24 mouse cellular contexts compared by ENCODE assay signal in the genomic region with DNA sequence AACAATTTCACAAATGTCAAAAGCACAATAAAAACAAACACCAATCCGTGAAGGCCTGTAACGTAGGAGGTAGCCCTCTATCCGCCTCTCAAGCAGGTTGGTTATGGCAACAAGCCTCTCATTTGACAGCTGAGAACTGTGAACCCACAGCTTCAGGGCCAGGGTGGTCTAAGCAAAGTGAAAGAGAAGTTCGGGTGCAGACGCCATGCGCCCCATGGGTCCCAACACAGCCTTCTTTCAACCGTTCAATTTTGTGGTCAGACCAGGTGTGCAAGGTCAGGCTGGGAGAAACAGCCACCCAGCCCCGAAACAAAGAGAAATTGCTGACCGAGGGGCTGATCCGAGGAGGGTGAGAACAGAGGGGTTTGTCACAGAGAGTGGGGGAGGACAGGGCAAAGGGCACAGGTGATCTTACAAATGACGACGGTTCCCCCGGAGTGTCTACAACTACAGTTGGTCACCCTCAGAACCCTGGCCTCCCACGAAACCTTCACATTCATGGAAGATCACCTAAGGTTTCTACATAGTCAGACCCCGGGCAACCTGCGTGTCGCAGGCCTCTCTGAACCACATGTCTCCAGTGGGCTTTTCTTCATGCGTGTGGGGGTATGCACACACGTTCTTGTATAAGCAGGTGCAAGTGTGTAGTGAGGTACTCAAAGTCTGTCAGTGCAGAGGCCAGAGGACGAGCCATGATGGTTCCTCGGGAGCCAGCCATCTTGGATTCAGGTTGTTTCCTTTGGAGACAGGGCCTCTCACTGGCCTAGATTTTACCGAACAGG.
DNase-seq lines count a peak whose midpoint lies in the region; ATAC-seq and TF ChIP-seq lines count a peak whose summit lies in the region.
"Had no signal": no experiment of that assay in that cellular context is flagged by ENCODE, and none has a peak within 500 bp of the region (broad histone marks: within the 10 kb centered on the region; RNA-seq: fewer than 3 reads in every experiment).

No protein-coding gene starts in this region.

- no peak overlapping the region for H3K4me2 ChIP-seq in hindbrain, embryonic 13.5 days
- no peak overlapping the region for H3K4me2 ChIP-seq in forebrain, postnatal 0 days (ENCODE audit: low read depth)
- H3K4me2 ChIP-seq: embryonic facial prominence, embryonic 15.5 days; liver, embryonic 15.5 days; lung, embryonic 15.5 days; midbrain, embryonic 13.5 days had no signal

- H3K4me1 ChIP-seq in hindbrain, embryonic 13.5 days (replicated peaks), result peaks cover 87% of the 10 kb centered on the region
- H3K4me1 ChIP-seq in hindbrain, embryonic 10.5 days (replicated peaks), result peaks cover 63% of the 10 kb centered on the region
- H3K4me1 ChIP-seq in forebrain, postnatal 0 days (ENCODE audit: insufficient read depth), result peaks cover 45% of the 10 kb centered on the region
- H3K4me1 ChIP-seq in thymus, adult 2 months (replicated peaks; ENCODE audit: control insufficient read depth, insufficient read depth, low read length), result peaks cover 91% of the 10 kb centered on the region
- H3K4me1 ChIP-seq: liver, embryonic 15.5 days; megakaryocyte, embryonic 14.5 days had no signal

- TF ChIP-seq POLR2A in thymus, adult 2 months (IDR thresholded peaks at IDR 0.05; ENCODE audit: control insufficient read depth, extremely low read depth, insufficient read depth, low read length, poor library complexity), result no peak

- H3K9me3 ChIP-seq in hindbrain, embryonic 13.5 days, result no peaks in the 10 kb centered on the region
- no peaks in the 10 kb centered on the region for H3K9me3 ChIP-seq in hindbrain, embryonic 10.5 days
- H3K9me3 ChIP-seq in forebrain, postnatal 0 days (ENCODE audit: low read length), result no peaks in the 10 kb centered on the region
- H3K9me3 ChIP-seq: embryonic facial prominence, embryonic 15.5 days; limb, embryonic 10.5 days; liver, embryonic 15.5 days; lung, embryonic 15.5 days; midbrain, embryonic 13.5 days; neural tube, embryonic 12.5 days had no signal

- no peaks in the 10 kb centered on the region for H3K36me3 ChIP-seq in hindbrain, embryonic 13.5 days
- no peaks in the 10 kb centered on the region for H3K36me3 ChIP-seq in hindbrain, embryonic 10.5 days
- no peaks in the 10 kb centered on the region for H3K36me3 ChIP-seq in forebrain, postnatal 0 days (ENCODE audit: insufficient read depth)
- peaks cover 4% of the 10 kb centered on the region; the same call in 1 of the 2 replicates for H3K36me3 ChIP-seq in thymus, adult 2 months (ENCODE audit: control insufficient read depth, insufficient read depth, low read length)
- H3K36me3 ChIP-seq: embryonic facial prominence, embryonic 15.5 days; limb, embryonic 10.5 days; liver, embryonic 15.5 days; lung, embryonic 15.5 days; midbrain, embryonic 13.5 days; neural tube, embryonic 12.5 days had no signal

- no peak overlapping the region for H3K9ac ChIP-seq in hindbrain, embryonic 13.5 days
- no peak overlapping the region for H3K9ac ChIP-seq in forebrain, postnatal 0 days
- H3K9ac ChIP-seq: embryonic facial prominence, embryonic 15.5 days; liver, embryonic 15.5 days; lung, embryonic 15.5 days; midbrain, embryonic 13.5 days; neural tube, embryonic 12.5 days had no signal

- H3K27ac ChIP-seq in hindbrain, embryonic 13.5 days, result peak overlapping the region; percentile 88; the same call in 1 of the 2 replicates
- no peak overlapping the region for H3K27ac ChIP-seq in hindbrain, embryonic 10.5 days
- 0 out of 2 replicates have a peak overlapping the region, but pooled peaks have one; percentile 83 for H3K27ac ChIP-seq in forebrain, postnatal 0 days (ENCODE audit: low read depth, low read length)
- H3K27ac ChIP-seq in thymus, adult 2 months (ENCODE audit: control insufficient read depth, insufficient read depth, low read length), result peak overlapping the region; percentile 93
- H3K27ac ChIP-seq: embryonic facial prominence, embryonic 15.5 days; heart, adult 2 months; hindbrain, postnatal 0 days; limb, embryonic 10.5 days; liver, embryonic 15.5 days; lung, embryonic 15.5 days; neural tube, embryonic 12.5 days had no signal

- WGBS in hindbrain, embryonic 13.5 days, result 88% methylated on average over 22 of the region's 22 CpGs
- WGBS in hindbrain, embryonic 10.5 days, result 90% methylated on average over 22 of the region's 22 CpGs
- WGBS in forebrain, postnatal 0 days, result 91% methylated on average over 22 of the region's 22 CpGs
- 8% methylated on average over 22 of the region's 22 CpGs for WGBS in thymus, adult 2 months

- H3K27me3 ChIP-seq in hindbrain, embryonic 13.5 days, result 0 out of 2 replicates have a peak, but pooled peaks cover 3% of the 10 kb centered on the region
- H3K27me3 ChIP-seq in hindbrain, embryonic 10.5 days (ENCODE audit: insufficient read depth, poor library complexity, severe bottlenecking), result peaks cover 2% of the 10 kb centered on the region; the same call in 1 of the 2 replicates
- no peaks in the 10 kb centered on the region for H3K27me3 ChIP-seq in forebrain, postnatal 0 days (ENCODE audit: insufficient read depth, low read length)
- no peaks in the 10 kb centered on the region for H3K27me3 ChIP-seq in thymus, adult 2 months (ENCODE audit: control insufficient read depth, insufficient read depth, low read length)
- H3K27me3 ChIP-seq: embryonic facial prominence, embryonic 15.5 days; liver, embryonic 15.5 days; megakaryocyte, embryonic 14.5 days; midbrain, embryonic 13.5 days; neural tube, embryonic 12.5 days had no signal

- no peak for TF ChIP-seq CTCF in forebrain, postnatal 0 days (IDR thresholded peaks at IDR 0.05; ENCODE audit: low read depth)
- no peak for TF ChIP-seq CTCF in thymus, adult 2 months (IDR thresholded peaks at IDR 0.05; ENCODE audit: borderline replicate concordance, control insufficient read depth, extremely low read depth, insufficient read depth, low read length, poor library complexity)

- DNase-seq in hindbrain, embryonic 10.5 days (ENCODE audit: low spot score), result no peak
- no peak for DNase-seq in forebrain, postnatal 0 days
- peak; percentile 74 for DNase-seq in thymus, adult 2 months
- peak; percentile 71 for DNase-seq in thymus, postnatal 4 days
- no peak for DNase-seq in left cerebral cortex, adult 8-10 months (ENCODE audit: low spot score in 2 of 2)
- DNase-seq: adrenal gland, postnatal 36 days; cerebellum, adult 9-10 months; gastrocnemius, postnatal 36 days; heart, adult 2 months; liver; lung, postnatal 36 days; right cerebral cortex, adult 18-20 months; right cerebral cortex, postnatal 4 days had no signal

- H3K4me3 ChIP-seq in hindbrain, embryonic 13.5 days, result no peak overlapping the region
- no peak overlapping the region for H3K4me3 ChIP-seq in hindbrain, embryonic 10.5 days
- no peak overlapping the region for H3K4me3 ChIP-seq in forebrain, postnatal 0 days (ENCODE audit: low read depth, low read length)
- peak overlapping the region; percentile 20 for H3K4me3 ChIP-seq in thymus, adult 2 months (ENCODE audit: control insufficient read depth, insufficient read depth, low read length)
- H3K4me3 ChIP-seq: embryonic facial prominence, embryonic 15.5 days; heart, adult 2 months; limb, embryonic 10.5 days; liver, embryonic 15.5 days; lung, embryonic 15.5 days; megakaryocyte, embryonic 14.5 days; midbrain, embryonic 13.5 days; neural tube, embryonic 12.5 days had no signal

- ATAC-seq in hindbrain, embryonic 13.5 days (ENCODE audit: low FRiP score), result no peak
- ATAC-seq in forebrain, postnatal 0 days, result no peak
- no peak for ATAC-seq in frontal cortex, adult (ENCODE audit: low TSS enrichment)
- ATAC-seq: hindbrain, postnatal 0 days; intestine, postnatal 0 days; midbrain, embryonic 13.5 days had no signal

Comparison
In these comparisons a context has a peak if more than half of its experiments do, and no peak if none do; other contexts are left out.
1. DNase-seq: peak in thymus, adult 2 months (single experiment) and thymus, postnatal 4 days (single experiment); none in hindbrain, embryonic 10.5 days (single experiment), forebrain, postnatal 0 days (single experiment) and left cerebral cortex, adult 8-10 months (0 of 2).